ENCODE assay signal across 19 mouse cellular contexts in genomic region chr7:45665303-45666138, GRCm38 (mm10). TPM values are rescaled to one million over a fixed set of nuclear protein-coding genes. Genes with fewer than 3 reads are reported as not detected.
DNase-seq lines count a peak whose midpoint lies in the region; ATAC-seq lines count a peak whose summit lies in the region.
"Had no signal": no experiment of that assay in that cellular context is flagged by ENCODE, and none has a peak within 500 bp of the region (broad histone marks: within the 10 kb centered on the region; RNA-seq: fewer than 3 reads in every experiment).

No protein-coding gene starts in this region.

- ATAC-seq in hindbrain, embryonic 16.5 days, result no peak
- ATAC-seq in forebrain, embryonic 13.5 days, result no peak
- no peak for ATAC-seq in erythroid progenitor cell, adult 5-6 weeks (replicated peaks; ENCODE audit: low FRiP score, poor library complexity, severe bottlenecking)
- ATAC-seq: forebrain, embryonic 15.5 days had no signal

- H3K27me3 ChIP-seq in hindbrain, embryonic 10.5 days (ENCODE audit: insufficient read depth, poor library complexity, severe bottlenecking), result peaks cover 5% of the 10 kb centered on the region; the same call in 1 of the 2 replicates
- H3K27me3 ChIP-seq in hindbrain, embryonic 16.5 days (replicated peaks; ENCODE audit: control insufficient read depth, insufficient read depth, low read length), result no peaks in the 10 kb centered on the region
- no peaks in the 10 kb centered on the region for H3K27me3 ChIP-seq in limb, embryonic 10.5 days (ENCODE audit: low read depth, poor library complexity, severe bottlenecking)
- no peaks in the 10 kb centered on the region for H3K27me3 ChIP-seq in forebrain, embryonic 10.5 days (ENCODE audit: poor library complexity, severe bottlenecking)
- H3K27me3 ChIP-seq in forebrain, embryonic 13.5 days, result no peaks in the 10 kb centered on the region; the same call in 1 of the 2 replicates
- H3K27me3 ChIP-seq: forebrain, embryonic 15.5 days; liver, embryonic 15.5 days had no signal

- peak overlapping the region; percentile 62 for H3K27ac ChIP-seq in hindbrain, embryonic 10.5 days
- no peak overlapping the region for H3K27ac ChIP-seq in hindbrain, embryonic 16.5 days (ENCODE audit: low read depth, low read length)
- peak overlapping the region; percentile 27; the same call in 1 of the 2 replicates for H3K27ac ChIP-seq in limb, embryonic 10.5 days
- H3K27ac ChIP-seq in forebrain, embryonic 10.5 days, result no peak overlapping the region; the same call in 1 of the 2 replicates
- H3K27ac ChIP-seq in forebrain, embryonic 13.5 days, result no peak overlapping the region
- H3K27ac ChIP-seq: forebrain, embryonic 15.5 days; limb, embryonic 13.5 days; liver, embryonic 15.5 days had no signal

- H3K4me3 ChIP-seq in hindbrain, embryonic 10.5 days, result no peak overlapping the region
- H3K4me3 ChIP-seq in hindbrain, embryonic 16.5 days (ENCODE audit: low read length), result no peak overlapping the region
- H3K4me3 ChIP-seq in limb, embryonic 10.5 days, result no peak overlapping the region
- H3K4me3 ChIP-seq in forebrain, embryonic 10.5 days, result no peak overlapping the region
- H3K4me3 ChIP-seq in forebrain, embryonic 13.5 days, result no peak overlapping the region
- H3K4me3 ChIP-seq: forebrain, embryonic 15.5 days; limb, embryonic 13.5 days; liver, embryonic 15.5 days had no signal

- H3K36me3 ChIP-seq in hindbrain, embryonic 10.5 days, result no peaks in the 10 kb centered on the region
- H3K36me3 ChIP-seq in hindbrain, embryonic 16.5 days (ENCODE audit: control insufficient read depth, insufficient read depth, low read length), result no peaks in the 10 kb centered on the region
- no peaks in the 10 kb centered on the region for H3K36me3 ChIP-seq in limb, embryonic 10.5 days
- H3K36me3 ChIP-seq in forebrain, embryonic 10.5 days (replicated peaks), result no peaks in the 10 kb centered on the region
- no peaks in the 10 kb centered on the region for H3K36me3 ChIP-seq in forebrain, embryonic 13.5 days (ENCODE audit: poor library complexity, severe bottlenecking)
- H3K36me3 ChIP-seq: forebrain, embryonic 15.5 days; limb, embryonic 13.5 days; liver, embryonic 15.5 days had no signal

- no peak overlapping the region for H3K4me2 ChIP-seq in hindbrain, embryonic 16.5 days (ENCODE audit: low read length)
- no peak overlapping the region for H3K4me2 ChIP-seq in forebrain, embryonic 13.5 days
- H3K4me2 ChIP-seq: forebrain, embryonic 15.5 days; limb, embryonic 13.5 days; liver, embryonic 15.5 days; midbrain, embryonic 11.5 days had no signal

- H3K9ac ChIP-seq in hindbrain, embryonic 16.5 days (ENCODE audit: low read depth, low read length), result no peak overlapping the region
- no peak overlapping the region for H3K9ac ChIP-seq in forebrain, embryonic 13.5 days
- H3K9ac ChIP-seq: forebrain, embryonic 15.5 days; limb, embryonic 13.5 days; liver, embryonic 15.5 days had no signal

- 59% methylated on average over 13 of the region's 13 CpGs for WGBS in hindbrain, embryonic 10.5 days
- 62% methylated on average over 13 of the region's 13 CpGs for WGBS in hindbrain, embryonic 16.5 days
- 45% methylated on average over 13 of the region's 13 CpGs for WGBS in limb, embryonic 10.5 days
- WGBS in forebrain, embryonic 10.5 days, result 62% methylated on average over 13 of the region's 13 CpGs
- WGBS in forebrain, embryonic 13.5 days, result 67% methylated on average over 13 of the region's 13 CpGs

- no peak for DNase-seq in hindbrain, embryonic 10.5 days (ENCODE audit: low spot score)
- DNase-seq in urinary bladder, postnatal 14 days (ENCODE audit: low spot score), result peak; percentile 37
- DNase-seq in urinary bladder, postnatal 10 days (ENCODE audit: low spot score), result no peak
- DNase-seq in limb, embryonic 10.5 days (ENCODE audit: low spot score), result no peak
- no peak for DNase-seq in forebrain, embryonic 10.5 days (ENCODE audit: extremely low spot score, low spot score)
- DNase-seq: adrenal gland, adult 2 months; cerebellum, adult 2 months; gastrocnemius, postnatal 36 days; kidney, adult 9 months; retina, postnatal 1 day had no signal

- H3K9me3 ChIP-seq in hindbrain, embryonic 10.5 days, result 0 out of 2 replicates have a peak, but pooled peaks cover 5% of the 10 kb centered on the region
- peaks cover 3% of the 10 kb centered on the region; the same call in 1 of the 2 replicates for H3K9me3 ChIP-seq in hindbrain, embryonic 16.5 days (ENCODE audit: control insufficient read depth, low read length)
- no peaks in the 10 kb centered on the region for H3K9me3 ChIP-seq in limb, embryonic 10.5 days (replicated peaks)
- H3K9me3 ChIP-seq in forebrain, embryonic 10.5 days, result peaks cover 3% of the 10 kb centered on the region; the same call in 1 of the 2 replicates
- H3K9me3 ChIP-seq in forebrain, embryonic 13.5 days (replicated peaks), result no peaks in the 10 kb centered on the region; the same call in 1 of the 2 replicates
- H3K9me3 ChIP-seq: liver, embryonic 15.5 days had no signal

- peaks cover 24% of the 10 kb centered on the region for H3K4me1 ChIP-seq in hindbrain, embryonic 10.5 days (replicated peaks)
- H3K4me1 ChIP-seq in hindbrain, embryonic 16.5 days (ENCODE audit: control insufficient read depth, insufficient read depth, low read depth, low read length), result no peaks in the 10 kb centered on the region
- peaks cover 20% of the 10 kb centered on the region for H3K4me1 ChIP-seq in limb, embryonic 10.5 days
- peaks cover 31% of the 10 kb centered on the region for H3K4me1 ChIP-seq in forebrain, embryonic 10.5 days
- no peaks in the 10 kb centered on the region for H3K4me1 ChIP-seq in forebrain, embryonic 13.5 days
- H3K4me1 ChIP-seq: forebrain, embryonic 15.5 days; liver, embryonic 15.5 days had no signal

RNA-seq across cellular contexts. Expression of gene Fut2, which starts 0.7 kb away (rescaled TPM):
- polyA plus RNA-seq in hindbrain, embryonic 10.5 days (2016; fragmentation: Nextera tagmentation; extraction: Ambion mirVana), result 0.12 and 0.21 TPM in 2 replicates
- 0.09 and 0.19 TPM in 2 replicates for polyA plus RNA-seq in hindbrain, embryonic 16.5 days (2015; fragmentation: Nextera tagmentation; extraction: Ambion mirVana)
- polyA plus RNA-seq in limb, embryonic 10.5 days (2016; fragmentation: Nextera tagmentation; extraction: Ambion mirVana), result 0.16 and 0.21 TPM in 2 replicates
- 0.12 TPM in 2 replicates for polyA plus RNA-seq in forebrain, embryonic 10.5 days (2016; fragmentation: Nextera tagmentation; extraction: Ambion mirVana)
- 0.25 TPM in 1 of 2 replicates, not detected in the other for polyA plus RNA-seq in forebrain, embryonic 13.5 days (2015; fragmentation: Nextera tagmentation; extraction: Ambion mirVana)
- total RNA-seq in erythroid progenitor cell, adult 5-6 weeks (2015; ENCODE audit: low replicate concordance), result not detected in 2 replicates
- total RNA-seq in erythroid progenitor cell, adult 5-6 weeks (2017; ENCODE audit: low replicate concordance), result not detected in 2 replicates
- total RNA-seq: hematopoietic stem cell, adult 5-6 weeks; monocyte, adult 5-6 weeks had no signal
- polyA plus RNA-seq: adrenal gland, adult 2 months; liver, embryonic 15.5 days; midbrain, embryonic 11.5 days had no signal

RNA-seq across cellular contexts. Expression of gene Ntn5, which starts 18.3 kb away (rescaled TPM):
- 0.39 and 0.98 TPM in 2 replicates for polyA plus RNA-seq in hindbrain, embryonic 10.5 days (2016; fragmentation: Nextera tagmentation; extraction: Ambion mirVana)
- polyA plus RNA-seq in hindbrain, embryonic 16.5 days (2015; fragmentation: Nextera tagmentation; extraction: Ambion mirVana), result 0.84 and 0.94 TPM in 2 replicates
- 0.16 and 0.39 TPM in 2 replicates for polyA plus RNA-seq in limb, embryonic 10.5 days (2016; fragmentation: Nextera tagmentation; extraction: Ambion mirVana)
- polyA plus RNA-seq in forebrain, embryonic 10.5 days (2016; fragmentation: Nextera tagmentation; extraction: Ambion mirVana), result 0.38 and 0.63 TPM in 2 replicates
- polyA plus RNA-seq in forebrain, embryonic 13.5 days (2015; fragmentation: Nextera tagmentation; extraction: Ambion mirVana), result 0.15 TPM in 1 of 2 replicates, not detected in the other
- total RNA-seq in erythroid progenitor cell, adult 5-6 weeks (2015; ENCODE audit: low replicate concordance), result not detected in 2 replicates
- not detected in 2 replicates for total RNA-seq in erythroid progenitor cell, adult 5-6 weeks (2017; ENCODE audit: low replicate concordance)
- total RNA-seq: hematopoietic stem cell, adult 5-6 weeks; monocyte, adult 5-6 weeks had no signal
- polyA plus RNA-seq: liver, embryonic 15.5 days; midbrain, embryonic 11.5 days had no signal

RNA-seq across cellular contexts. Expression of gene Mamstr, which starts 25.7 kb away (rescaled TPM):
- 2.6 and 2.9 TPM in 2 replicates for polyA plus RNA-seq in hindbrain, embryonic 10.5 days (2016; fragmentation: Nextera tagmentation; extraction: Ambion mirVana)
- 2.9 and 5.2 TPM in 2 replicates for polyA plus RNA-seq in hindbrain, embryonic 16.5 days (2015; fragmentation: Nextera tagmentation; extraction: Ambion mirVana)
- 2.2 and 3.2 TPM in 2 replicates for polyA plus RNA-seq in limb, embryonic 10.5 days (2016; fragmentation: Nextera tagmentation; extraction: Ambion mirVana)
- 1.7 and 3.1 TPM in 2 replicates for polyA plus RNA-seq in forebrain, embryonic 10.5 days (2016; fragmentation: Nextera tagmentation; extraction: Ambion mirVana)
- 1.8 and 3.8 TPM in 2 replicates for polyA plus RNA-seq in forebrain, embryonic 13.5 days (2015; fragmentation: Nextera tagmentation; extraction: Ambion mirVana)
- not detected in 2 replicates for total RNA-seq in erythroid progenitor cell, adult 5-6 weeks (2015; ENCODE audit: low replicate concordance)
- not detected in 2 replicates for total RNA-seq in erythroid progenitor cell, adult 5-6 weeks (2017; ENCODE audit: low replicate concordance)
- total RNA-seq: hematopoietic stem cell, adult 5-6 weeks had no signal

RNA-seq across cellular contexts. Expression of gene Sec1, which starts 28.7 kb away (rescaled TPM):
- polyA plus RNA-seq in hindbrain, embryonic 10.5 days (2016; fragmentation: Nextera tagmentation; extraction: Ambion mirVana), result 0.62 and 0.77 TPM in 2 replicates
- 0.43 and 0.45 TPM in 2 replicates for polyA plus RNA-seq in hindbrain, embryonic 16.5 days (2015; fragmentation: Nextera tagmentation; extraction: Ambion mirVana)
- polyA plus RNA-seq in limb, embryonic 10.5 days (2016; fragmentation: Nextera tagmentation; extraction: Ambion mirVana), result 0.54 and 0.83 TPM in 2 replicates
- 0.78 and 1.1 TPM in 2 replicates for polyA plus RNA-seq in forebrain, embryonic 10.5 days (2016; fragmentation: Nextera tagmentation; extraction: Ambion mirVana)
- polyA plus RNA-seq in forebrain, embryonic 13.5 days (2015; fragmentation: Nextera tagmentation; extraction: Ambion mirVana), result 0.16 and 0.17 TPM in 2 replicates
- not detected in 2 replicates for total RNA-seq in erythroid progenitor cell, adult 5-6 weeks (2015; ENCODE audit: low replicate concordance)
- total RNA-seq in erythroid progenitor cell, adult 5-6 weeks (2017; ENCODE audit: low replicate concordance), result not detected in 2 replicates
- total RNA-seq: hematopoietic stem cell, adult 5-6 weeks; monocyte, adult 5-6 weeks had no signal

RNA-seq across cellular contexts. Expression of gene Car11, which starts 34.1 kb away (rescaled TPM):
- 8.3 and 13.0 TPM in 2 replicates for polyA plus RNA-seq in hindbrain, embryonic 10.5 days (2016; fragmentation: Nextera tagmentation; extraction: Ambion mirVana)
- 63.8 and 68.2 TPM in 2 replicates for polyA plus RNA-seq in hindbrain, embryonic 16.5 days (2015; fragmentation: Nextera tagmentation; extraction: Ambion mirVana)
- polyA plus RNA-seq in limb, embryonic 10.5 days (2016; fragmentation: Nextera tagmentation; extraction: Ambion mirVana), result 2.2 and 4.9 TPM in 2 replicates
- 2.5 and 3.2 TPM in 2 replicates for polyA plus RNA-seq in forebrain, embryonic 10.5 days (2016; fragmentation: Nextera tagmentation; extraction: Ambion mirVana)
- 14.9 and 19.8 TPM in 2 replicates for polyA plus RNA-seq in forebrain, embryonic 13.5 days (2015; fragmentation: Nextera tagmentation; extraction: Ambion mirVana)
- total RNA-seq in erythroid progenitor cell, adult 5-6 weeks (2015; ENCODE audit: low replicate concordance), result not detected in 2 replicates
- not detected in 2 replicates for total RNA-seq in erythroid progenitor cell, adult 5-6 weeks (2017; ENCODE audit: low replicate concordance)
- total RNA-seq: monocyte, adult 5-6 weeks had no signal

Comparison
In these comparisons a context has a peak if more than half of its experiments do, and no peak if none do; other contexts are left out.
1. H3K27ac ChIP-seq: peak in hindbrain, embryonic 10.5 days (single experiment) and limb, embryonic 10.5 days (single experiment); none in hindbrain, embryonic 16.5 days (single experiment), forebrain, embryonic 10.5 days (single experiment) and forebrain, embryonic 13.5 days (single experiment).